Mouse (Mus musculus) A20 (cell line): ENCODE results near the gene Tmem232.
"Not testable (repeated sequence)": the region's sequence is repeated elsewhere in the genome, so short reads cannot be mapped to it uniquely, and the experiment has no call there.

ENCODE experiments used
- DNase-seq: peaks from one replicate; pipeline ENCODE4 v3.0.0-alpha.2; 2011; ENCODE audit warnings: low read depth, low spot score

The Tmem232 gene

DNA sequence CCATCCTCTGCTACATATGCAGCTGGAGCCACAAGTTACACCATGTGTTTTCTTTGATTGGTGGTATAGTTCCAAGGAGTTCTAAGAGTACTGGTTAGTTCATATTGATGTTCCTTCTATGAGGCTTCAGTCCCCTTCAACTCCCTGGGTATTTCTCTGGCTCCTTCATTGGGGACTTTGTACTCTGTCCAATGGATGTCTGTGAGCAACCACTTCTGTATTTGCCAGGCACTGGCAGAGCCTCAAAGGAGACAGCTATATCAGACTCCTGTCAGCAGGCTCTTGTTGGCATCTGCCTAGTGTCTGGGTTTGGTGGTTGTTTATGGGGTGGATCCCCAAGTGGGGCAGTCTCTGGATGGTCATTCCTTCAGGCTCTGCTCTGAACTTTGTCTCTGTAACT is 8.2 kb downstream of the Tmem232 start:
- DNase-seq, result not testable (repeated sequence)

DNA sequence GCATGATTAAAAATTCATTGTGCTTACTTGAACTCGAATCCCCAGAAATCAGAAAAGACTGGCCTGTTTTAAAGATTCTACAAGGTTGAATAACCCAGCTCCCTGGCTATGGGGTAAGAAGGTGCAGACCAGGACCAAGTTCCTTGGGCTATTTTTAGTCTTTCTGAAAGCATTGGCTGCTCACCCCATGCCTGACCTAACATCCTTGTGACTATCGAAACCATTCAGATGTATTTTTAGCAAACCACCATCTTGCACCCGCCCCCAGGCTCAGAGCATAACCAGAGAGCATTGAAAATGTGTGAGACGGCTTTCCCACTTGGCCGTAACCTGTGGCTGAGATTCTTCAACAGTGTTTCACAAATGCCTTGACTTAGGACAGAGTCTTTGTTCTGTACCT is 13.1 kb downstream of the Tmem232 start:
- DNase-seq, result no peak

DNA sequence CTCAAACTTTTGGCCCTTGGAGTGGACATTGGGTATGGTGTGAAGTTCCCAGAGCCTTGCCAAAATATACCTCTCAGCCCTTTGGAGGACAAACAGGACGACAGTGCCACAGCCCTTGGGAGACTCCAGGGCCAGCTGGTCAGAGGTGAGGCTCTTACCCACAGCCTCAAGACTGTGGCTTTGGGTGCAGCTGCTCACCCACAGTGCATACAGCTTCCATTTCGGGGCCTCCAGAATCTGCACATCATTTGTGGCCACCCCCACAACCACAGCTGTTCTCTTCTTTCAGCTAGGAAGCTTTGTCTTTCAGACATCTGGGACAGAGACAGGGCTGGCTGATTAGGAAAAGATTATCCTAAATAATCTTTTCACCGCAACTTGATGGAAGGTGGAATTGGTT is 27.1 kb downstream of the Tmem232 start:
- no peak for DNase-seq

DNA sequence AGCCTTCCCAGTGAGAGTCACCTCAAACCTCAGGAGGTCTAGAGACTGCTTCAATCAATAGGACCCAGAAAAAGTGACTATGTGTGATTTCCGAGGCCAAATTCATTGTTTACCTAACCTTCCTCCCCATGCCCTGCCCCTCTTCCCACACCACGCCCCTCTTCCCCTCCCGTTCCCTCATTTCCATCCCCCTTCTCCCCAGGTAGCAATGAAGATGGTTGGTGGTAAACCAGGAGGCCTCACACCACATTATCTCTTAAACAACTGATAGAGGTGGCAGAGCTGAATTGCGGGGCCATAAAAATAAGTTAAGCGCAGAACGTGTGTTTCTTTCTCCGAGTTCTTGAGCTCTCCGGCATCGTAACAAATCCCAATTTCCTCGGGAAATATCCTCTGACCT is 55.9 kb downstream of the Tmem232 start:
- DNase-seq, result no peak

DNA sequence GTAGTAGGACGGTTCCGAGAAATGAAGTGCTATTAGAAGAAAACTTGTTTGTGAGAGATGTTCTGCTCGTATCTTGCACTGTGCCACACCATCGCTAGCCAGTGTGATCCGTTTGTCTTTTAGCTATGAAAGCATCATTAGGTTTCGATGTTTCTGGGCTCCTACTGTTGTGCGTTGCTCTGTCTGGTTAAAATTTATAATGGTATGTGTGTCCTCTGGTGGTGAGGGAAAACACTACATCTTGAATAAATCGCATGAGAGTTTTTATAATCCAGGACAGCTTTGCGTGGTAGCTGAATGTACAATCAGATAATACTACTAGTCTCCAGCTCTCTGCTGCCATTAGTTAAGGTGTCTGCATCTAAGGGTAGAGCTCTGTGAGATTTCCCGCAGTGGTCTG is 63.8 kb downstream of the Tmem232 start:
- no peak for DNase-seq

DNA sequence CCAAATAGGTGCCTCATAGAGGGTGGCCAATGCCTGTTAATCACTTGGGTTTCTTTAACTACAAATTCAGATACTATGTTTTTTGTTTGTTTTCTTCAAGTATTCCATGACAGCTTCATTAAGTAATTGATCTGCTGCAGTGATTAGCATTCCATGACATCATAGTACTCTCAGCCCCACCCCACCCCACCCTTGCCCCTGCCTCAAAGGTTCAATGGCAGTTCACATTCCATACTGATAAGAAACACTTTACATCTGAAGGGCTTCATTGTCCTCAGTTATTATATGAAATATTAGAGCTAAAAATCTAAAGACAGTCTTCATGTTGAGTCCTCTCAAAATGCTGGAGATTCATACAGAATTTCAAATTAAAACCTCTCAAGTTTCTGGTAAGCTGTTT is 89.8 kb downstream of the Tmem232 start:
- DNase-seq, result no peak

DNA sequence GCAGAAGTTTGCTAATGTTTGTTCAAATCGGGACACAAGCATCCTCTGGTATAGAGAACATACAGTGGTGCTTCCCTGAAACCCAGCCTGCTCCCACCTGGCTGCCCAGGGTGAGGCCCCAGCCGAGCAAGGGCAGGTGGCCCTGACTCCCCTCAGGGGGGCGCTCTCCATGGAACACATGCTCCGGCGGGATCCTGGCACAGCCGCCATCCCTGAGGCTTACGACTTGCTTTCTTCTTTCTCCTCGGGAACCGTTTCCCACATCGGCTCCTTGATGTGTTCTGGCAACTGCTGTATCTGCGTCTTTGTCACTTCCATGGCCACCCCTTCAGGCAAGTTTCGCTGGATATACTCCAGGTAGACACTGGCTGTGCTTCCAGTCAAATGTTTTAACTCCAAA is 102.7 kb downstream of the Tmem232 start:
- not testable (repeated sequence) for DNase-seq

DNA sequence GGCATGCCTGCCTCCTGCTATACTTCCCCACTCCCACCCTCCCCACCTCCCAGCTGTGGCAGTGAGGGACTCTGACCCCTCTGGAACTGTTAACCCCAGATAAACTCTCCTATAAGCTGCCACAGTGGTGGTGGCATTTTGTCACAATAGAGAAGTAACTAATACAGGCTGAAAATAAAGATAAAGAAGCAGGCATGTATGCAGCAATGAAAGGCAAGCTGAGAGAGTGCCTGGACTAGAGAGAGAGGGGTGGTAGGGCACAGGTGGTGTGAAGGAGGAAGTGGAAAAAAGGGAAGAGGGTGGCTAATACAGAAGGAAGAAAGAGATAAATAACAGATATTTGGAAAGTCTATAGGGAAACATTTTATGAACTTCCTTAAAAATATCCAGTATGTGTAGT is 121.5 kb downstream of the Tmem232 start:
- DNase-seq, result no peak

DNA sequence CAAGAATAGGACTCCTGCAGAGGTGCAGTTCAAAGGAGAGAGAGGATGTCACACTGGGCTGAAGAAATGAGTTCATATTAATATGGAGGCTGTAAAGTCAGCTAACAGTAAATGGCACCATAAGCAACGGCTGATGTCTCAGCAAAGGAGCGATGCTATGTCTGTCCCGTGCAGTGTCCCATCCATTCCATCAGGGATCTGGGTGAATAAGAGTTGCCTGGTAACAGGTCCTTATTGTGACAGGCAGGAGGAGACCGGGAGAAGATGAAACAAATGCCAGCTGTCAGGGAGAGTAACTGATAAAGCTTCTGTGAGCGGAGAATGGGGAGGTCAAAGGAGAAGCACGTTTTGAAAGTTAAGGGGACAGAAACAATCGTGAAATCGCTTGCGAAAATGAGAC is 135.3 kb downstream of the Tmem232 start:
- DNase-seq, result no peak

DNA sequence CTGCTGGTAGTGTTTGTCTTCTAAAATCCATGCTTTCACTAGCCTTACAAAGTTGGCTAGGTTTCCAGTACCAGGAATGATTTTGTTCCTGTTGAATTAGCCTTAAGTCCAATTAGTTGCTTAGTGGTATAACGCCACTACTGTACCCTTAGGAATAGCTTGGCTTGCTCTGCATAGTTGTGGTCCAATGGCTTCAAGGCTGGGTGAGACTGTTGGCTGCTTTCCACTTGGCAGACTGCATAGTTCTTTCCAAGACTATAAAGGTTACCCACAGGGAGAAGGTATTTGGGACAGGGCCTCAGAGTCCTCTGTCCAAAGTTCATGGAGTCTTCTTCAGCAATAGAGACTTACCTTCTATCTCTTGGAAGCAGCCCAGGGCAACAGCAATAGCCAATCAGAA is 139.7 kb downstream of the Tmem232 start:
- DNase-seq, result no peak

DNA sequence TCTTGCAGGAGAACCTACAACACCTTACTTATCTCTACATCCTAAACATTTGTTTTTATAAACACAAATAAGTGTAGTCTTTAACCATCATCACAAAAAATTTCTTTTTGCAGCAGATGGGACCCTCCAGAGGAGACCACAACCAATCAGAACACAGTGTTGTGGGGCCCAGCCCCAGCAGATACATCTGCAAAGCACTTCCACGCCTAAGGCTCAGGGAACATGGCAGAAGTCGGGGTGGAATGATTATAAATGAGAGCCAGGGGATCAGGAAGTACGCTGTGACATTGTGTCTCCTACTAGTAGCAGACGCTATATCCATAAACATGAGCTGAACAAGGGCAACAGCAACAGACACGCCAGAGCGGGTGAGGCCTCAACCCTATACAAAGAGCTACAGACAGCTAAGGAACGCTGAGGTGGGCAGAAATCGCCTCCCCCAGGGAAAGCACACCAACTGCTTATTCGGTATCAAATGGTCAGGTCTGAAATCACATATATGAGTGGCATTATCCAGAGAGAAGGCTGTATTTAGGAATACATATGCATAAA is 156.1 kb downstream of the Tmem232 start:
- no peak for DNase-seq

DNA sequence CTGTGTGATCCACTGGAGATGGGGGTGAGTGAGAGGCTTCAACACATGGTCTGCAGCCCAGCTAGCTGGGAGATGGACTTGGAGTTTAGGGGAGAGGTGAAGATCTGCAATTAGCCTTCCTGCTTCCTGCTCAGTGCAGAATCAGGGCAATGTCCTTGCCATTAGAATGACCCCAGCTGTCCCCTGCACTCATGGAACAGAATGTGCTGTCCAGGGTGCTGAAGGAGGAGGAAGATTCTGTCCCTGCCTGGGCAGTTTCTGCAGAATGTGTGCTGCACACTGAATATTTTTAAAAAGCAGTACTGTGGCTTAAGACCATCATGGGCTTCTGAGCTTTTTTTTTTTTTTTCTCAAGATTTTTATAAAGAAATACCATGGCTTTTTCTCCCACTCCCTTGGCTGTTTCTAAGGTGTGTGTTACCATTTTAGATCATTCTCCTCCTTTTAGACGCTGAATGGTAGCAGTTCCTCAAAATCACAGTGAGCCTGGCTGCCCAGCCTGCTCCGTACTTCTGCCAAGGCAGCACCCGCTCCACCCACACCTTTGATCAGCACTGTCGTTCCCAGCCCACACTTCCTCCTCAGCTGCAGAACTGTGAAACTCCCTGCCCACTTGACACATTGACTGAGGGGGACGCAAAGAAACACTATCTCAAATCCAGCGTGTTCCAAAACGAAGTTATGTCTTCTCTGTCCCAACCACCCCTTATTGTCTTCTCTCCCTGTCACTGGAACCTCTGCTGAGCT is 170.4 kb downstream of the Tmem232 start:
- DNase-seq, result peak; percentile 5

DNA sequence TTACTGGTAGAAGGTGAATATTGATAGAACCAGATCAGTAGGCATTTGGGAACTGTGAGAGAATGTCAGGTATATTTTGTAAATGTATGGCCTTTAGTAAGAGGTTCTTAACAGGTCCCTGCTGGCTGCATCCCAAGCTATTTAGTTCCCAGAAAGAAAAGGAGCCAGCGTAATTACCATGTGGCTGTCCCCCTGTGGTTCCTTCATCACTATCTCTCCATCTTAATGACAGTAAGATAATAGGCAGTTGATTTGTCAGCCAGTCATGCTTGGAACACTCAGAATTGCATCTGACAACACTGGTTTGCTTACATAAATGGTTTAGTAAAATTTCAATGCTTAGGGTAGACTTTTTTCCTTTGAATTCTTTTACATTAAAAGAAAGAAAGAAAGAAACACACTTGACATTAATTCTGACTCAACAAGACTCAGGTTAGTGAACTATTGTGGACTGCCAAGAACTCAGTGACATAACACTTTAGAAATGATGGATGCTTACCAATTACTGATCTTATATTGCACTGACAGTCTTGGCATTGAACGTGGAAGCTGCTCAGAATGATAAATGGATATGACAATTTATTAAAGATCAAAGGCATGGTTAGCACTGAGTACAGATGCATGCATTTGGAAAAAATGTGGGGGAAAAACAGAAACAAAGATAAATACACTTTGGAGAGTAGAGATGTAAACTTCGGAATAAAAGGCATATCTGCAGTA is 174.9 kb downstream of the Tmem232 start:
- DNase-seq, result no peak

DNA sequence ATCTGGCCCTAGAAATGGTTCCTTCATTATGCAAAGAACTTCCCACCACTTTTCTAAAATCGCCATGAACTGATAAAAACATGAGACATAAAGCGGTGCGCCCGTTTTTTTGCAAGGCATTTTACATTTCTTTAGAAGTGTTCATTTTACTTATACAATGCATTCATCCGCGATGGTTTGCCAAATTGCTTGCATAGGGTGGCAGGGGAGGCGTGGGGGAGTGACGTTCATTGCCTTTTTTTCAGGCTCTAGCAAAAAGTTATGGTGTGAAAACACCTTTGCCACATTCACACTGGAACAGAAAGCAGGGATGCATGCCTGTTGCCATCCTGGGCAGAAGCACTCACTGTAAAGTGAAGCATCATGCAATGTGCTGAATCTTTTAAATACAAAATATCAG is 188.7 kb downstream of the Tmem232 start:
- no peak for DNase-seq

DNA sequence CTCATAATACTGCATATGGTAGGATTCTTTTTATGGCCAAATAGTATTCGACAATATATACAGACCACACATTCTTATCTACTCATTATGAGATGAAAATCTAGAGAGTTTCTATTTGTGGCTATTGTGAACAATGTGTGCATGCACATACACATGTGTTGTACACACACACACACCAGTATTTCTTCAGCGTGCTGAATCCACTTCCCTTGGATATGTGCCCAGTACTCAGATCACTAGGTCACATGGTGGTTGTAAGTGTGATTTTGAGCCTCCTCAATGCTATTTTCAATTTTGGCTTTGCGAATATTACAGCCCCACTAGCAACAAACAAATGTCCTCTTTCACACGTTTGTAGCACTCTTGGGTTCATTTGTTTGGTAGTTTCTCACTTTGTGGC is 200.6 kb downstream of the Tmem232 start:
- no peak for DNase-seq

DNA sequence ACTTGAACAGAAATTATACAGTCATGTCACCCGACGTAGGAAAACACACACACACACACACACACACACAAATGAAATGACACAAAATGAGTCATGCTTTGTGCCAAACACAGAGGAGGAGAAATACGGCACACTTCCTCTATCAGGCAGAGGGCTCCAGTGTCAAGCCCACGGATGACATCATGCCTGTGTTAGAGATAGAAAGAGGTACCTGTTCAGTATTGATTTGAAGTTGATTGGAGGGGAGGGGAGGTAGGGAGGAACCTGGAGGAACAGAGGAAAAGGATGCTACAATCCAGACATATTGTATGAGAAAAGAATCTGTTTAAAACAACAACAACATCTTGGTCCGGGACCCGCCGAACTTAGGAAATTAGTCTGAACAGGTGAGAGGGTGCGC is 209.8 kb downstream of the Tmem232 start:
- DNase-seq, result no peak

DNA sequence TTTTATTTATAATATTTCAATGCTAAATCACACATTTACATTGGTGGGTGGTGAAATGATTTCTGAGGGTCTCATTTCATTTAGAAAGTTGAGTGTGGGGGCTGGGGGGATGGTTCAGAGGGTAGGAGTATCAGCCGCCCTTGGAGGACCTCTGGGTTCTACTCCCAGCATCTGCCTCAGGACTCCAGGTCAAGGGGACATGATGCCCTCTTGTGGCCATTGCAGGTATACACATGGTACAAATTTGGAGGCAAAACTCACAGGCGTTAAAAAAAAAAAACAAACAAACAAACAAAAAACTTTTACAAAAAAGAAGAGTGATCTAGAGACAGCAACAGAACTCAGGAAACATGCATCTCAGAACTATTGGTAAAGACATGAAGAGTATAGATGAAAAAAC is 215.3 kb downstream of the Tmem232 start:
- peak; percentile 45 for DNase-seq

DNA sequence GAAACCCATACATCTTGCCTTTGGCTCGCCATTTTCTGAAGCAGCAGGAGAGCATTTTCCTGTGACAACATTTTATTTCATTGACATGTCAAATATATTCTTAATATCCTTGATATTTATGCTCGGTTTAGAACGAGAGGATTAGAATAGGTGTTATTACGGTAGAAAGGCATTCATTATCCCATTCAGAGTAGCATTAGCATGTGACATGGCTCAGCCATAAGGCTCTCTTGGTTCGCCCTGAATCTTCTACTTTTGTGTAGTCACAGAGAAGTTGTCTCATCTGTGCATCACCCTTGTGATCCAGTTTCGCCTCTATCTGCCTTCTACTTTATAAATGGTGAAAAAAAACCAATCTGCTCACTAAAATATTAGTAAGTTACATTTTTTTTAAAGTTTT is 220.0 kb downstream of the Tmem232 start:
- no peak for DNase-seq

DNA sequence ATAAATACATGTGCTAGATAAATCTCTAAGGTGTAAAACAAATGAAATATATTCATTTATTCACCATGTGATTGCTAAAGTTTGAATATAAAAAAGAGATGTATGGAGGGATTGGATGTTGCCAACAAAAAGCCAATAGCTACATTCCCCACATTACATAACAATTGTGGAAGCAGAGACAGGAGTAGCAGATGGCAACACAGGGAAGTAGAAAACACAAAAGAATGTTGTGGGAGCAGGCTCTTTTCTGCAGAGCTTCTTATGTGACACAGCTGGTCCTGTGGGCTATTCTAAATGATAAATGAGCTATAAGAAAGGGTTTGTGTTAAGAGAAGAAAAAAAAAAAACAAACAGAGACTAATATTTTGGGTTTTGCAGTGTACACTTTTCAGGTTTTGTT is 240.6 kb downstream of the Tmem232 start:
- no peak for DNase-seq

DNA sequence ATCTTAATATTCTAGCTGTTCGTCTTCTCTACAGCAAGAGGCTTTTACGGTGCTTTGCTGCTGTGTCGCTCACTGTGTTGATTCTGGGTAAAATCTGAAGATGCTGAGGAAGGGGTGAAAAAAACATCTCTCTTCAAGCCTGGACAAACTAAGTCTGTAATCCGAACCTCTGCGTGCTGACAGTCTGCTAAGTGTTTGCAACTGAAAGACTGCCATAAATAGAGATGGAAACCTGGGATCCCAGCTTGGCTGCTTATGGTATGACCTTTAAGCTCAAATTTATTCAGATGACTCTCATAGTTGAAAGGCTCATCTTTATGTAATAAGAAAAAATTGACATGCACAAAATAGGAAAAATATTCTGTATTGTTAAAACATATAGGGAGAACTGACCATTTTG is 242.8 kb downstream of the Tmem232 start:
- no peak for DNase-seq

DNA sequence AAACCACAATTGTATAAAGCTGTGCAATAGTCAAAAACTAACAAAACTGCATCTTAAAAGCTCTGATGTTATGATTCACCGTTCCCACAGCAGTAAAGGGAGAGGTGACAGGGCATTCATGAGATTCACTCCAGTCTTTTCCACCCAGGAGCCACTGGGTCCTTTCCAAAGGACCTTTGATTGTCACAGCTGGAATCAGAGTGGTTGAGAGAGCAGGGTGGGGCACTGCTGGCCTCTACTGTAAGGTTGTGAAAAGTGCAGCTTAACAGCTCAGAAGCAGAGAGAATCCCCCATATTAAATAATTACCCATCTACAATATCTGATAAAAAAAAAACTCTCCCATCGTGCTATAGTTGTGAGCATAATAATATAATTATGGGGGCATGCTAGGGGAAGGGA is 288.4 kb downstream of the Tmem232 start:
- no peak for DNase-seq

DNA sequence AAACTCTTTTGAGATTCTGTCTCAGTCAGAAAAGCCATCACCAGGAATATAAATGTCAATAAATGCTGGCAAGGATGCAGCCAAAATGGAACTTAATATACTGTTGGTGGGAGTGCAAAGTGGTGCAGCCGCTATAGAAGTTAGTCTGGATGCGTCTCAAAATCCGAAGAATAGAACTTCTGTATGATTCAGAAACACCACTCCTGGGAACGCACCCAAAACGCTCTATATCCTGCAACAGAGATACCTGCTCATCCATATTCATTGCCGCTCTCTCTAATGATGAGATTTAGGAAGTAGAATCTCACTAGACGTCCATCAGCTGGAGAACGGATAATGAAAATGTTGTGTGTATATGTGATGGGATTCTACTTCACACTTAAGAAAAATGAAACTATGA is 290.3 kb downstream of the Tmem232 start:
- DNase-seq, result no peak

DNA sequence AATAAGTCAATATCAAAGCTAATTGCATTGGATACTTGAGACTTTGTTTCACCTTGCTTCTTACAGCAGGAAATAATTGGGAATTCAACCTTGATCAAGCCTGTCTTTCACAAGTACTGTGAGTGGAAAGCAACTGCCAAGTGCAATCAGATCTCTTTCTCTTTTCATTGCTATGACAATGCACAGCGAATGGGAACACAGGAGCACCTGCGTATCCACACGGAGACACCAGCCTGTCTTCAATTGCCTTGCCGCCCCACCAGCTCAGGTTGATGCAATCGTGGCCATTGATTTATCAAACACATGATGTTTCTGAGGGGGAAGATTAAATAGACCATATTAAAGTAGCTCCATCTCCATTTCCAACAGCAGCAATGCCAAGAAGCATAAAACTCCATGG is 296.9 kb downstream of the Tmem232 start:
- no peak for DNase-seq
